ENCODE assay signal across 22 mouse cellular contexts in genomic region chr11:95512383-95512782, GRCm38 (mm10). TPM values are rescaled to one million over a fixed set of nuclear protein-coding genes. Genes with fewer than 3 reads are reported as not detected.
DNase-seq lines count a peak whose midpoint lies in the region; ATAC-seq lines count a peak whose summit lies in the region.
"Had no signal": no experiment of that assay in that cellular context is flagged by ENCODE, and none has a peak within 500 bp of the region (broad histone marks: within the 10 kb centered on the region; RNA-seq: fewer than 3 reads in every experiment).

No protein-coding gene starts in this region.

- H3K4me3 ChIP-seq in neural tube, embryonic 15.5 days (replicated peaks) = no peak overlapping the region
- no peak overlapping the region for H3K4me3 ChIP-seq in hindbrain, embryonic 16.5 days (ENCODE audit: low read length)
- H3K4me3 ChIP-seq: intestine, embryonic 15.5 days; lung, embryonic 15.5 days had no signal

- H3K9me3 ChIP-seq in neural tube, embryonic 15.5 days (replicated peaks) = no peaks in the 10 kb centered on the region
- no peaks in the 10 kb centered on the region for H3K9me3 ChIP-seq in hindbrain, embryonic 16.5 days (ENCODE audit: control insufficient read depth, low read length)
- H3K9me3 ChIP-seq: intestine, embryonic 15.5 days; limb, embryonic 13.5 days; lung, embryonic 15.5 days; neural tube, embryonic 12.5 days had no signal

- H3K4me2 ChIP-seq in neural tube, embryonic 15.5 days = peak overlapping the region; percentile 99; the same call in 1 of the 2 replicates
- peak overlapping the region; percentile 95 for H3K4me2 ChIP-seq in hindbrain, embryonic 16.5 days (ENCODE audit: low read length)
- H3K4me2 ChIP-seq: lung, embryonic 15.5 days had no signal

- H3K4me1 ChIP-seq in neural tube, embryonic 15.5 days = peaks cover 37% of the 10 kb centered on the region
- H3K4me1 ChIP-seq in hindbrain, embryonic 16.5 days (ENCODE audit: control insufficient read depth, insufficient read depth, low read depth, low read length) = peaks cover 25% of the 10 kb centered on the region

- H3K36me3 ChIP-seq in neural tube, embryonic 15.5 days = no peaks in the 10 kb centered on the region
- no peaks in the 10 kb centered on the region for H3K36me3 ChIP-seq in hindbrain, embryonic 16.5 days (ENCODE audit: control insufficient read depth, insufficient read depth, low read length)
- H3K36me3 ChIP-seq: intestine, embryonic 15.5 days; limb, embryonic 13.5 days; lung, embryonic 15.5 days; neural tube, embryonic 12.5 days had no signal

- no peak overlapping the region for H3K9ac ChIP-seq in neural tube, embryonic 15.5 days (replicated peaks)
- H3K9ac ChIP-seq in hindbrain, embryonic 16.5 days (ENCODE audit: low read depth, low read length) = no peak overlapping the region
- H3K9ac ChIP-seq: intestine, embryonic 15.5 days; liver, embryonic 14.5 days; lung, embryonic 15.5 days; neural tube, embryonic 12.5 days had no signal

- DNase-seq in heart, adult 11 months = peak; percentile 85
- no peak for DNase-seq in heart, adult 8-10 months (ENCODE audit: low spot score)
- no peak for DNase-seq in neural tube, embryonic 10.5 days (ENCODE audit: extremely low spot score, low spot score)
- no peak for DNase-seq in adrenal gland, adult 2 months
- no peak for DNase-seq in embryo, embryonic 10.5 days (ENCODE audit: low spot score)
- no peak for DNase-seq in urinary bladder, postnatal 10 days (ENCODE audit: low spot score)
- DNase-seq: B cell, adult 2 months; cerebellum, postnatal 10 days; embryo, embryonic 11 days; heart, adult 18-20 months; heart, postnatal 36 days; kidney, adult 9 months; kidney, postnatal 25 days; layer of hippocampus, adult 9-11 months had no signal

- no peak overlapping the region for H3K27ac ChIP-seq in neural tube, embryonic 15.5 days (replicated peaks)
- H3K27ac ChIP-seq in hindbrain, embryonic 16.5 days (ENCODE audit: low read depth, low read length) = no peak overlapping the region
- H3K27ac ChIP-seq: intestine, embryonic 15.5 days; limb, embryonic 13.5 days; liver, embryonic 14.5 days; lung, embryonic 15.5 days; macrophage; neural tube, embryonic 12.5 days had no signal

- 81% methylated on average over 6 of the region's 6 CpGs for WGBS in neural tube, embryonic 15.5 days
- 80% methylated on average over 6 of the region's 6 CpGs for WGBS in hindbrain, embryonic 16.5 days

- ATAC-seq in neural tube, embryonic 15.5 days (ENCODE audit: low FRiP score) = no peak
- no peak for ATAC-seq in hindbrain, embryonic 16.5 days
- ATAC-seq: intestine, embryonic 15.5 days had no signal

- H3K27me3 ChIP-seq in neural tube, embryonic 15.5 days (replicated peaks) = peaks cover 58% of the 10 kb centered on the region
- H3K27me3 ChIP-seq in hindbrain, embryonic 16.5 days (replicated peaks; ENCODE audit: control insufficient read depth, insufficient read depth, low read length) = peaks cover 16% of the 10 kb centered on the region

RNA-seq across cellular contexts. Expression of gene Nxph3, which starts 2.0 kb away (rescaled TPM):
- total RNA-seq in heart, adult 8-10 months (2022) = under 1 TPM; 0.41 to 0.76 (median 0.50) TPM
- 1.8 and 2.0 TPM in 2 replicates for polyA plus RNA-seq in neural tube, embryonic 15.5 days (2015; fragmentation: Nextera tagmentation; extraction: Ambion mirVana)
- polyA plus RNA-seq in hindbrain, embryonic 16.5 days (2015; fragmentation: Nextera tagmentation; extraction: Ambion mirVana) = 2.8 and 3.0 TPM in 2 replicates
- 1 to 10 TPM; 1.9 to 6.2 TPM for total RNA-seq in adrenal gland, adult 2 months (2021)
- polyA plus RNA-seq in adrenal gland, adult 2 months (2012; rRNA removed) = 1.6 and 2.6 TPM in 2 replicates
- polyA plus RNA-seq: macrophage had no signal
